Mouse (Mus musculus): ENCODE results near the gene Olfr368. TPM values are rescaled to one million over a fixed set of nuclear protein-coding genes. Genes with fewer than 3 reads are reported as not detected.

Olfr368 gene
- polyA plus RNA-seq (2014; fragmentation: Nextera tagmentation; extraction: Ambion mirVana) = not detected in 2 replicates

- Histone ChIP-seq H3K36me3 (ENCODE audit: control insufficient read depth, insufficient read depth, low read length) (no peaks in the 10 kb centered on the region), H3K27ac (ENCODE audit: low read depth, low read length) (no peak within 1 kb of the TSS), H3K4me1 (ENCODE audit: control insufficient read depth, insufficient read depth, low read length) (no peaks in the 10 kb centered on the region), H3K4me2 (ENCODE audit: low read length) (no peak within 1 kb of the TSS), H3K9ac (ENCODE audit: low read length) (no peak within 1 kb of the TSS), H3K9me3 (replicated peaks; ENCODE audit: control insufficient read depth, low read length) (no peaks in the 10 kb centered on the region), H3K27me3 (replicated peaks; ENCODE audit: control insufficient read depth, insufficient read depth, low read length) (no peaks in the 10 kb centered on the region), H3K4me3 (ENCODE audit: low read depth, low read length) (no peak within 1 kb of the TSS)
- 86% methylated on average over 1 of the region's 1 CpGs for WGBS
- DNase-seq (ENCODE audit: low spot score) (no peak), ATAC-seq (no peak)
These were observed at the start of gene Olfr368 for GRCm38 (mm10) chr2:37326215-37326614. Gene Olfr368, plus strand, starts transcription at chr2:37326515.

DNA sequence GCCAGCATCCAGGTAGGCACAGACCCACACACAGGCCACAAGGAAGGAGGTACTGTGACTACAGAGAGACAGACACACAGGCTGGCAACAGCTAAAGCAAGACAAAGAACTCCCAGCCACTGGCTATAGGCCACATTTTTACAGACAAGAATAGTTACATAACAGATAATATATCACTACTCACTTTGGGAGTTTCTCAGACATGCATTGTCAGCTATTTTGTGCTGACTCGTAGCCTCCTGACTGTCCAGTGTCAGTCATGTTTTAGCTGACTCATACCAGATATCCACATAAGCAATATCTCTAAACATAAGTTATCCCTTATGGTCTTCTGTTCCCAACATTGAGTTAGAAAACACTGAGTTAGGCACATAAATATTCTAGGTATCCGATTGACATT lies 7.0 kb downstream of the Olfr368 start:
- DNase-seq (ENCODE audit: low spot score) (no peak), ATAC-seq (no peak)
- WGBS = 82% methylated on average over 2 of the region's 2 CpGs
- no peak overlapping the region for H3K4me3 ChIP-seq (ENCODE audit: low read depth, low read length)
- no peaks in the 10 kb centered on the region for H3K36me3 ChIP-seq (ENCODE audit: control insufficient read depth, insufficient read depth, low read length)
- H3K27me3 ChIP-seq (replicated peaks; ENCODE audit: control insufficient read depth, insufficient read depth, low read length) = no peaks in the 10 kb centered on the region
- no peak overlapping the region for H3K27ac ChIP-seq (ENCODE audit: low read depth, low read length)
- H3K9me3 ChIP-seq (replicated peaks; ENCODE audit: control insufficient read depth, low read length) = no peaks in the 10 kb centered on the region
- H3K4me2 ChIP-seq (ENCODE audit: low read length) = no peak overlapping the region
- no peaks in the 10 kb centered on the region for H3K4me1 ChIP-seq (ENCODE audit: control insufficient read depth, insufficient read depth, low read length)
- no peak overlapping the region for H3K9ac ChIP-seq (ENCODE audit: low read length)

GRCm38 (mm10) chr2:37338497-37339187 lies 12.3 kb downstream of the Olfr368 start:
- DNase-seq (ENCODE audit: low spot score) (peak; percentile 69), ATAC-seq (no peak; the same call in 1 of the 2 replicates)
- no peak overlapping the region for H3K27ac ChIP-seq (ENCODE audit: low read depth, low read length)
- H3K4me3 ChIP-seq (ENCODE audit: low read depth, low read length) = no peak overlapping the region
- WGBS = 59% methylated on average over 10 of the region's 10 CpGs
- no peaks in the 10 kb centered on the region for H3K36me3 ChIP-seq (ENCODE audit: control insufficient read depth, insufficient read depth, low read length)
- H3K4me2 ChIP-seq (ENCODE audit: low read length) = no peak overlapping the region
- H3K27me3 ChIP-seq (replicated peaks; ENCODE audit: control insufficient read depth, insufficient read depth, low read length) = no peaks in the 10 kb centered on the region
- no peaks in the 10 kb centered on the region for H3K9me3 ChIP-seq (replicated peaks; ENCODE audit: control insufficient read depth, low read length)
- no peaks in the 10 kb centered on the region for H3K4me1 ChIP-seq (ENCODE audit: control insufficient read depth, insufficient read depth, low read length)
- H3K9ac ChIP-seq (ENCODE audit: low read length) = no peak overlapping the region

DNA sequence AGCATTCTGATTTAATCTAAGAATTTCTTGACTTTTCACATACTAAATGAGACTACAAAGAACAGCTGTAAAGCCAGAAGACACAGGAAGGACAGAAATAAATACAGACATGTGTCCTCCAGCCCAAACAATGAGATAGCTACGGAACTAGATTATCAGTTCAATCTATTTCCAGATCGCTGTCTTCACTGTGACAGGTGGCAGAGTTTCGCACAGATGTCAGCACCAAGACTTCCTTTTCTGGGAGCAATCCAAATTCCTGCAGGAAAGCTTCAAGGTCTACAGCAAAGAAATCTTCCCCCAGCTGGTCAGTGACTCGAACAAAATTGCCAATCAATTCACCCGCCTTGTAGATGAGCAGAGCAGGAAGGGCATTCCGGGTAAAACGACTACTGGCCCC lies 25.4 kb downstream of the Olfr368 start:
- Histone ChIP-seq H3K27ac (ENCODE audit: low read depth, low read length) (no peak overlapping the region), H3K9me3 (replicated peaks; ENCODE audit: control insufficient read depth, low read length) (no peaks in the 10 kb centered on the region), H3K9ac (ENCODE audit: low read length) (no peak overlapping the region), H3K4me1 (ENCODE audit: control insufficient read depth, insufficient read depth, low read length) (no peaks in the 10 kb centered on the region), H3K36me3 (ENCODE audit: control insufficient read depth, insufficient read depth, low read length) (peaks cover 65% of the 10 kb centered on the region), H3K27me3 (replicated peaks; ENCODE audit: control insufficient read depth, insufficient read depth, low read length) (no peaks in the 10 kb centered on the region), H3K4me3 (ENCODE audit: low read depth, low read length) (no peak overlapping the region), H3K4me2 (ENCODE audit: low read length) (no peak overlapping the region)
- ATAC-seq (no peak), DNase-seq (ENCODE audit: low spot score) (no peak)
- WGBS = 90% methylated on average over 7 of the region's 7 CpGs

DNA sequence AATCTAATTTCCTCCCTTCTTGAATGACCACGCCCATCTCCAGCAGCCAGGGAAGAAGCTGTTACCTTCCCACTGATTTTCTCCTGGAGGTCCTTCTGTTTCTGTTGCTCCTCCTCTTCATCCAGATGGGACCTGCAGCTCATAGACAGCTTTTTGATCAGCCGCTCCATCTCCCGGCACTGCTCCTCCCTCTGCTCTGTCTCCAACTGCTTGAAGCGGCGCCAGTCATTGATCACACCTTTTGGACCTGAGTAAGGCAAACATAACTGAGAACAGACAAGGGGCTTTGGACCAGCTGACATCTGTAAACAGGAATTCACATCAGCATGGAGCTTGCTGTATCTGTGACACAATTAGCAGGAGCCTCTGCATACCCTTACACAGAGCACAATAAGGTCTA lies 29.3 kb downstream of the Olfr368 start:
- H3K4me3 ChIP-seq (ENCODE audit: low read depth, low read length) = no peak overlapping the region
- 97% methylated on average over 5 of the region's 5 CpGs for WGBS
- no peaks in the 10 kb centered on the region for H3K9me3 ChIP-seq (replicated peaks; ENCODE audit: control insufficient read depth, low read length)
- no peaks in the 10 kb centered on the region for H3K27me3 ChIP-seq (replicated peaks; ENCODE audit: control insufficient read depth, insufficient read depth, low read length)
- H3K4me1 ChIP-seq (ENCODE audit: control insufficient read depth, insufficient read depth, low read length) = no peaks in the 10 kb centered on the region; the same call in 1 of the 2 replicates
- H3K27ac ChIP-seq (ENCODE audit: low read depth, low read length) = no peak overlapping the region
- ATAC-seq (no peak), DNase-seq (ENCODE audit: low spot score) (no peak)
- peaks cover 57% of the 10 kb centered on the region for H3K36me3 ChIP-seq (ENCODE audit: control insufficient read depth, insufficient read depth, low read length)
- H3K4me2 ChIP-seq (ENCODE audit: low read length) = no peak overlapping the region
- H3K9ac ChIP-seq (ENCODE audit: low read length) = no peak overlapping the region

GRCm38 (mm10) chr2:37358633-37359540 lies 32.6 kb downstream of the Olfr368 start, which contains the start of gene Pdcl:
Gene Pdcl, minus strand, starts transcription at chr2:37359332.
- Histone ChIP-seq H3K9ac (ENCODE audit: low read length) (peak within 1 kb of the TSS; percentile 73), H3K27ac (ENCODE audit: low read depth, low read length) (peak within 1 kb of the TSS; percentile 92), H3K4me3 (ENCODE audit: low read depth, low read length) (peak within 1 kb of the TSS; percentile 61), H3K27me3 (replicated peaks; ENCODE audit: control insufficient read depth, insufficient read depth, low read length) (no peaks in the 10 kb centered on the region), H3K4me2 (ENCODE audit: low read length) (peak within 1 kb of the TSS; percentile 70), H3K4me1 (ENCODE audit: control insufficient read depth, insufficient read depth, low read length) (no peaks in the 10 kb centered on the region; the same call in 1 of the 2 replicates), H3K9me3 (replicated peaks; ENCODE audit: control insufficient read depth, low read length) (no peaks in the 10 kb centered on the region), H3K36me3 (ENCODE audit: control insufficient read depth, insufficient read depth, low read length) (peaks cover 27% of the 10 kb centered on the region)
- under 1% methylated on average over 42 of the region's 42 CpGs for WGBS
- peak; percentile 97 for ATAC-seq
- peak; percentile 96 for DNase-seq (ENCODE audit: low spot score)

DNA sequence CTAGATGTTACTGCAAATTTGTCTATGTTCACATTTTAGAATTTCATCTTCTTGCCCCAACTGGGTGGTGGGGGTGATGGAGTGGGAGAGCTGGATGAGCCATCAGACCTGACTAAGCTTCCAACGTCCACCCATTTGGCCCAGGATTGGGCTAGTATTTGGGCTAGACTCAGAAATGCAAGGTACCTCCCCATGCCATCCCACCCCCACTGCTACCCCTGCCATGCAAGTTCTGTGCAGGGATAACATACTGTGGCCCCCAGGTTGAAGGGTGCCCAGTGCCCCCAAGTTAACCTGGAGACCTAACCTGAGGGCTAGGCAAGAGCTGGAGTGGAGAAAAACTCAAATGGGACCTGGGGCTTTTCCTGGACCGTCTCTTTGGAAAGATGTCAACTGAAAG lies 33.6 kb downstream of the Olfr368 start:
- no peak overlapping the region for H3K27ac ChIP-seq (ENCODE audit: low read depth, low read length)
- 96% methylated on average over 2 of the region's 2 CpGs for WGBS
- no peak overlapping the region for H3K4me2 ChIP-seq (ENCODE audit: low read length)
- no peaks in the 10 kb centered on the region; the same call in 1 of the 2 replicates for H3K4me1 ChIP-seq (ENCODE audit: control insufficient read depth, insufficient read depth, low read length)
- H3K4me3 ChIP-seq (ENCODE audit: low read depth, low read length) = no peak overlapping the region
- DNase-seq (ENCODE audit: low spot score) (no peak), ATAC-seq (no peak)
- no peaks in the 10 kb centered on the region for H3K9me3 ChIP-seq (replicated peaks; ENCODE audit: control insufficient read depth, low read length)
- no peaks in the 10 kb centered on the region for H3K27me3 ChIP-seq (replicated peaks; ENCODE audit: control insufficient read depth, insufficient read depth, low read length)
- H3K9ac ChIP-seq (ENCODE audit: low read length) = no peak overlapping the region
- peaks cover 17% of the 10 kb centered on the region for H3K36me3 ChIP-seq (ENCODE audit: control insufficient read depth, insufficient read depth, low read length)

- ATAC-seq = no peak
- no peak overlapping the region for H3K4me2 ChIP-seq (ENCODE audit: low read length)
- 92% methylated on average over 2 of the region's 2 CpGs for WGBS
- DNase-seq (ENCODE audit: low spot score) = no peak
- no peaks in the 10 kb centered on the region for H3K9me3 ChIP-seq (replicated peaks; ENCODE audit: control insufficient read depth, low read length)
- no peak overlapping the region for H3K27ac ChIP-seq (ENCODE audit: low read depth, low read length)
- peaks cover 19% of the 10 kb centered on the region for H3K36me3 ChIP-seq (ENCODE audit: control insufficient read depth, insufficient read depth, low read length)
- no peaks in the 10 kb centered on the region for H3K4me1 ChIP-seq (ENCODE audit: control insufficient read depth, insufficient read depth, low read length)
- no peaks in the 10 kb centered on the region for H3K27me3 ChIP-seq (replicated peaks; ENCODE audit: control insufficient read depth, insufficient read depth, low read length)
- H3K4me3 ChIP-seq (ENCODE audit: low read depth, low read length) = no peak overlapping the region
- no peak overlapping the region for H3K9ac ChIP-seq (ENCODE audit: low read length)
These were observed 44.3 kb downstream of the Olfr368 start for GRCm38 (mm10) chr2:37370651-37371050.

GRCm38 (mm10) chr2:37376018-37376417 lies 49.7 kb downstream of the Olfr368 start:
- peaks cover 57% of the 10 kb centered on the region for H3K36me3 ChIP-seq (ENCODE audit: control insufficient read depth, insufficient read depth, low read length)
- DNase-seq (ENCODE audit: low spot score) = no peak
- H3K4me2 ChIP-seq (ENCODE audit: low read length) = no peak overlapping the region
- H3K4me1 ChIP-seq (ENCODE audit: control insufficient read depth, insufficient read depth, low read length) = no peaks in the 10 kb centered on the region
- WGBS = 95% methylated on average over 1 of the region's 1 CpGs
- ATAC-seq = no peak
- H3K27me3 ChIP-seq (replicated peaks; ENCODE audit: control insufficient read depth, insufficient read depth, low read length) = no peaks in the 10 kb centered on the region
- no peak overlapping the region for H3K9ac ChIP-seq (ENCODE audit: low read length)
- H3K9me3 ChIP-seq (replicated peaks; ENCODE audit: control insufficient read depth, low read length) = no peaks in the 10 kb centered on the region
- H3K4me3 ChIP-seq (ENCODE audit: low read depth, low read length) = no peak overlapping the region
- no peak overlapping the region for H3K27ac ChIP-seq (ENCODE audit: low read depth, low read length)
